Comparison of ENCODE assay signal across 16 mouse cellular contexts in the genomic region with DNA sequence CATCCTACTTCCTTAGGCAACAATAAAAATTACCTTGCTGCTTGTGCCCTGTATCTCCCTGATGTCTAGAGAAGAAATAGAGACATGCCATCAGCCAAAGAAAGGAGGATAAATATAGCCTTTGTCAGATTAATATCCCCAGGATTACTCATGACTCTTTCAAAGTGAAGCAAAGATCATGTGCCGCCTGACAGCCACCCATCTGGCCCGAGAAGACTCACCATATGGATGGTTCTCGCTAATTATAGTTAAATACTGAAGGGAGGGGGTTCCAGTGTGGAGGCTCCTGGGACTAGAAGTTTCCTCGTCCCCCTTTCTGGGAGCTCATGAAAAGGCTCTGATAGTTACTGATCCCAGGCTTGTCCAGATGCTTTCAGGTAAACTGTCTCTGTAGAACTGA.
DNase-seq lines count a peak whose midpoint lies in the region; ATAC-seq lines count a peak whose summit lies in the region.
"Had no signal": no experiment of that assay in that cellular context is flagged by ENCODE, and none has a peak within 500 bp of the region (broad histone marks: within the 10 kb centered on the region; RNA-seq: fewer than 3 reads in every experiment).

No protein-coding gene starts in this region.

- peak; percentile 53 to 72 for DNase-seq in frontal cortex, adult 2 months (ENCODE audit: extremely low spot score in 1 of 2, low spot score in 1 of 2)
- peak; percentile 9 to 14 for DNase-seq in frontal cortex, postnatal 25 days (ENCODE audit: low spot score in 2 of 2)
- DNase-seq in layer of hippocampus, adult 9-10 months (ENCODE audit: low spot score), result peak; percentile 37
- DNase-seq in right cerebral cortex, postnatal 10 days (ENCODE audit: low spot score in 2 of 2), result peak; percentile 33 to 58
- DNase-seq in lung, postnatal 14 days, result no peak
- DNase-seq in liver, embryonic 11.5 days (ENCODE audit: low spot score), result no peak
- DNase-seq: adrenal gland, postnatal 14 days; gastrocnemius, postnatal 36 days; lung, postnatal 4 days had no signal

- H3K9ac ChIP-seq in liver, embryonic 11.5 days (ENCODE audit: low read depth, low read length), result no peak overlapping the region
- H3K9ac ChIP-seq: heart, embryonic 12.5 days; intestine, embryonic 15.5 days; limb, embryonic 12.5 days; midbrain, embryonic 12.5 days had no signal

- no peak overlapping the region for H3K4me2 ChIP-seq in liver, embryonic 11.5 days
- H3K4me2 ChIP-seq: heart, embryonic 12.5 days; intestine, embryonic 15.5 days; limb, embryonic 12.5 days; midbrain, embryonic 12.5 days had no signal

- H3K27me3 ChIP-seq in liver, embryonic 11.5 days (replicated peaks; ENCODE audit: control insufficient read depth, insufficient read depth, low read length), result no peaks in the 10 kb centered on the region
- H3K27me3 ChIP-seq: heart, embryonic 12.5 days; intestine, embryonic 15.5 days; limb, embryonic 12.5 days; midbrain, embryonic 12.5 days had no signal

- no peaks in the 10 kb centered on the region for H3K36me3 ChIP-seq in liver, embryonic 11.5 days (ENCODE audit: control insufficient read depth, insufficient read depth, low read length)
- H3K36me3 ChIP-seq: heart, embryonic 12.5 days; hindbrain, embryonic 10.5 days; intestine, embryonic 15.5 days; limb, embryonic 12.5 days; midbrain, embryonic 12.5 days had no signal

- H3K4me3 ChIP-seq in liver, embryonic 11.5 days (ENCODE audit: low read depth, low read length), result no peak overlapping the region
- H3K4me3 ChIP-seq: heart, embryonic 12.5 days; hindbrain, embryonic 10.5 days; intestine, embryonic 15.5 days; limb, embryonic 12.5 days; midbrain, embryonic 12.5 days had no signal

- H3K27ac ChIP-seq in liver, embryonic 11.5 days (ENCODE audit: low read depth, low read length), result no peak overlapping the region
- H3K27ac ChIP-seq: hindbrain, embryonic 10.5 days; intestine, embryonic 15.5 days; kidney, postnatal 0 days; limb, embryonic 12.5 days; midbrain, embryonic 12.5 days had no signal

- no peaks in the 10 kb centered on the region for H3K9me3 ChIP-seq in liver, embryonic 11.5 days (ENCODE audit: control insufficient read depth, low read length)
- H3K9me3 ChIP-seq: heart, embryonic 12.5 days; hindbrain, embryonic 10.5 days; intestine, embryonic 15.5 days; limb, embryonic 12.5 days; midbrain, embryonic 12.5 days had no signal

- H3K4me1 ChIP-seq in liver, embryonic 11.5 days (replicated peaks; ENCODE audit: control insufficient read depth, insufficient read depth, low read length), result no peaks in the 10 kb centered on the region
- H3K4me1 ChIP-seq: heart, embryonic 12.5 days; hindbrain, embryonic 10.5 days; intestine, embryonic 15.5 days; limb, embryonic 12.5 days; midbrain, embryonic 12.5 days had no signal

- WGBS in liver, embryonic 11.5 days, result 77% methylated on average over 4 of the region's 4 CpGs

- no peak for ATAC-seq in frontal cortex, adult (ENCODE audit: low TSS enrichment)
- ATAC-seq in liver, embryonic 11.5 days (replicated peaks; ENCODE audit: low FRiP score), result no peak
- ATAC-seq: intestine, embryonic 15.5 days had no signal

Comparison
In these comparisons a context has a peak if more than half of its experiments do, and no peak if none do; other contexts are left out.
1. DNase-seq: peak in frontal cortex, adult 2 months (2 of 2), frontal cortex, postnatal 25 days (2 of 2), layer of hippocampus, adult 9-10 months (single experiment) and right cerebral cortex, postnatal 10 days (2 of 2); none in lung, postnatal 14 days (single experiment) and liver, embryonic 11.5 days (single experiment).